Mouse (Mus musculus): ENCODE measurements around the gene Setd2.

DNA sequence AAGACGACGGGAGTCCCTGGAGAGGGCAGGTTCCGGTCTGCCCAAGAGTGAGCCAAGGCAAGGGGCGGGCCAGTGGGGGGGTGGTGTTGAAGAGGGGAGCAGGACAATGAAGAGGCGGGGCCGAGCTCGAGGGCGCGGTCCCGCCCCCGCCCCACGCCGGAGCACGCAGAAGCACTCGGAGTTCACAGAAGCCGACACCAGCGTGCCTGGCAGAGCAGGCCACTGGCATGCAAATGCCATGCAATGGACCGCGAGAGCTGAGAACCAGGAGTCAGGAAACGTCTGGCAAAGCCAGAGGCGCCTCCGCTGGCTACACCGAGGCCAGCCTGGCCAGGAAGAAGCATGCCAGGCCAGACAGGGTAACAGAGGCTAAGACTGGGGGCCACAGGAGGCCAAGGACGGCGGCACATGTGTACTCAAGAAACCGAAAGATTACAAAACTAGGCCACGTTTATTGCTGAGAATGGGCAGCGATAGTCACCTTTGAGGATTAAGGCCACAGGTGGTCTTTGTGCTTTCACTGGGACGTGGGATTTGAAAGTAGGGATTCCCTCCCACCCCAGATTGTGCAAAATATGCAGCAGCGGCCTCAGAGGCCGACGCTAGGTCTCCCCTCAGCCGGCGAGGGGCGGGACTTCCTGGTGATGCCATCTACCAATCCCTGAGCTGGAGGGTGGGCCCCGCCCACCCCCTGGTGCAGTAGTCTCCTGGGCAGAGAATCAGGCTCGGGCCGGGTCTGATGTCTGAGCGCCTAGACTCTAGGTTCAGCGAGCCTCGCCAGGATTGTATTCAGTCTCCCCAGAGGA is 92.2 kb downstream of the Setd2 start, which contains the start of gene Nradd:
- TF ChIP-seq E2F4 (IDR thresholded peaks at IDR 0.05; ENCODE audit: insufficient read depth) (no peak), POLR2A (IDR thresholded peaks at IDR 0.05; ENCODE audit: insufficient read length, low read depth) (peak; percentile 85), MAX (IDR thresholded peaks at IDR 0.05; ENCODE audit: low read depth) (no peak), USF1 (IDR thresholded peaks at IDR 0.05; ENCODE audit: low read depth) (no peak), MYOD1 (IDR thresholded peaks at IDR 0.05; ENCODE audit: control insufficient read depth in 1 of 3, insufficient read length in 2 of 3, low read depth in 2 of 3) (no peak), MYOG (IDR thresholded peaks at IDR 0.05; ENCODE audit: control insufficient read depth in 1 of 3, insufficient read depth in 1 of 3, insufficient read length in 2 of 3, low read depth in 2 of 3) (peak in 1 of 3 experiments; percentile 41), TCF12 (IDR thresholded peaks at IDR 0.05; ENCODE audit: insufficient read depth, poor library complexity, severe bottlenecking) (no peak)
